Mouse (Mus musculus) layer of hippocampus, adult 11-12 months (tissue): Measurements from ENCODE around the gene Cfap52.

Experiments
- DNase-seq: peaks from one replicate; pipeline ENCODE4 v3.0.0; 2022; ENCODE audit warnings: low spot score

Cfap52 gene

DNA sequence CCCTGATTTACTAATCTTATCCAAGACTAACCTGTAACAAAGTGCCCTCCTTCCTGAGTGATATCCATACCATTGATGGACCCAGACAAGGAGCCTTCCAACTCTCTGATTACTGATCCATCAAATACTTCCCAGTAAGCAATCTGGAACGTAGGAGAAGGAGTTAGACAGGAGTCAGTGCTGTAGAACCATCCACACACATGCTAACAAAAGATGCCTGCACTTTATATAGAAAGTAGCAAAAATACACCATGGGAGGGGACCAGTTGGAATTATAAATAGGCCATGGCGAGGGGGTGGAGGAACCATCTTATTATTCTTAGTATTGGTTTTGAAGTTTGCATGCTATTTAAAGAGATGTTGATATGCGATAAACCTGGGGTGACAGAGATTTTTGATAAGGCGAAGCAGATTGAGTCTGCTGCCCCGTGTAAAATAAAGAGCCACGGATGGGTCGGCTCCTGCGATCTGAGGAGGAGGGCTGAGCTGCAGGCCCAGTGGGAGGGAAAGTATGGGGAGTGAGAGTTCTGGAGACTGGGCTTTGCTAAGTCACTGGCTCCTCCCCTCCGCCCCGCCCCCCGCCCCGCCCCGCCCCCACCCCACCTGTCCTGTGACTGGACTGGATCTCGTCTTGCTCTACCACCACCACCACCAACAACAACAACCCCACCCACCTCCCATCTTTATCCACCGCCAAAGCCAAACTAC is 38.9 kb downstream of the Cfap52 start:
- no peak for DNase-seq

DNA sequence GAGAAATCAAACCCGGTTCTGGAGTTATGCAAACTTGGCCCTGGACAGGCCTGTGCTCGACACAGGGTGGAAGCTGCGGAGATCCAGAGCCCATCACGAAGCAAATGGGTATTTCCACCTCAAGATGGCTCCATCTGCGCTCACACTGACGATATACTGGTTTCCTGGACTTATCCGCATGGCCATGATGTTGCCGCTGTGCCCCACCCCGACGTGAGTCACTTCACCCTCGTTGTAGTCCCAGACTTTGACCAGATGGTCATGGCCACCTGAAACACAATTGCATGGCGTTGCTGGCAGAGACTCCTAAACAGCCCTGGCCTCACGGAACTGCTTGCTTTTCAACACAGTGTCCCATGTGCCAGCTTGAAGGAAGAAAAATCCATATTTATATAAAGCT is 40.5 kb downstream of the Cfap52 start:
- DNase-seq, result no peak

DNA sequence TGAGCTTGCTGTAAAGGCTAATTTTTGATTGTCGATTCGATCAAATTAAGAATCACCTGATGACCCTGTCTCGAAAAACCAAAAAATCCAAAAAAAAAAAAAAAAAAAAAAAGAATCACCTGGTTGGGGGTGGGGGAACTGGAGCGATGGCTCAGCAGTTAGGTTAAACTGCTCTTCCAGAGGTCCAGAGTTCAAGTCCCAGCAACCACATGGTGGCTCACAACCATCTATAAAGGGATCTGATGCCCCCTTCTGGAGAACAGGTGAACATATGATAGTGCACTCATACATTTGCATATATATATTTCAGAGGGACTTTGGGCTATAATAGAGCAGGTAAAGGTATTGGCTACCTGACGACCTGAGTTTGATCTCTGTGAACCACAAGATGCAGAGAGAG is 41.7 kb downstream of the Cfap52 start:
- no peak for DNase-seq

DNA sequence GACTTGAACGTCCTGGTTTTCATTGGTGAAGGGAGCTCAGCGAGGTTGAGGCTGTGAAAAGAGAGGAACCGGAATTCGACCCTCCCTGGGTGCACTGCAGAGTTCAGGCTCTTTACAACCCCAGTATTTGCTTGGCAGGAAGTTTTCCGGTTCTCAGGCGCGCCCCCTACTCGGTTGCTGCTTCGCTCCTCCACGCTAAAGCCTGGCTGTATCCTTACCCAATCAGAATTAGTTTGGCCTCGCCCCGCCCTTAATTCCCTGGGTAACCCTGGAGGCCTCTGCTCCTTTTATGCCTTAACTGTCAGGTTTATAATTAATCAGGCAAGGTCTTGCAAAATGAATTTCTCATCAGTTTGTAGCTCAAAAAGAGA is 42.7 kb downstream of the Cfap52 start:
- DNase-seq, result peak; percentile 31

DNA sequence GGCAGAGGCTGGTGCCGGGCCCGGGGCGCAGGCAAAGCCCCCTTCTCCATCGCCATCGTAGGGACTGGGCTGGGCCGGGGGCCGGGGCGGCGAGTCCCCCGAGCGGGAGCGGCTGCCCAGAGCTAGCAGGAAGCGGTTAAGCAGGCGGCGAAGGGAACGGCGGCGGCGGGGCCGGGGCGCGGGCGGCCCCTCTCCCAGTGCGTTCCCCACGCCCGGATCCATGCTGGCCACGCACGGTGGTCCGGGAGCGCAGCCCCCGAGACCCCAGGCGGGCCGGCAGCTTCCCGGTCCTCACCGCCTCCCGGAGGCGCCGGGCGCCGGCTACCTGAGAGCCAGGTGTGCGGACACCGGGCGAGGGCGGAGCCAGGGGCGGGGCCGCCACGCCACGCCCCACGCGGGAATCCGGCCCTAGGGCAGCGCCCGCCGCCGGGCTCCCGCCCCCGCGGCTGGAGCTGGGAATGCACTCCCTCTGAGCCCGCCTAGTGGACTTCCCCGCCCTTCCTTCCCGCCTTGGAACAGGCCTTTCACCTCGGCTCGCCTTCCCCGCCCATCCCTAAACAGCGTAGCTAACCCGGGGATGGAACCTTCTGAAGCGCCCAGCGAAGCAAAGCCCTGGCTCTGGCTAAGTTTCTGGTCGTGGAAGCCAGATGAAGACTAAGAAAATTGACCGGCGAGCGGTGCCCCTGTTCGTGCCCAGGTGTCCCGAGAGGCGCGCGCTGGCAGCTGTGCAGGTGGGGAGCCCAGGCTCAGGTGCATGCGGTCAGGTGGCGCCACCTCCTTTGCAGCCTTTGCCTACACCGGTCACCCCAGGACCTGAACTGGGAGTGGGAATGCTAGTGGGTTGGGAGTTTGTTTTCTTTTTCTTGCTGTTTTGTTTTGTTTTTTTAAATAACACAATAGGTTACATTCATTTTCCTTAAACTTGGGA is 43.4 kb downstream of the Cfap52 start, which contains the start of gene Usp43:
Usp43 (minus strand) TSS at position 327 of the 928 bp plus-strand sequence.
- DNase-seq, result no peak

DNA sequence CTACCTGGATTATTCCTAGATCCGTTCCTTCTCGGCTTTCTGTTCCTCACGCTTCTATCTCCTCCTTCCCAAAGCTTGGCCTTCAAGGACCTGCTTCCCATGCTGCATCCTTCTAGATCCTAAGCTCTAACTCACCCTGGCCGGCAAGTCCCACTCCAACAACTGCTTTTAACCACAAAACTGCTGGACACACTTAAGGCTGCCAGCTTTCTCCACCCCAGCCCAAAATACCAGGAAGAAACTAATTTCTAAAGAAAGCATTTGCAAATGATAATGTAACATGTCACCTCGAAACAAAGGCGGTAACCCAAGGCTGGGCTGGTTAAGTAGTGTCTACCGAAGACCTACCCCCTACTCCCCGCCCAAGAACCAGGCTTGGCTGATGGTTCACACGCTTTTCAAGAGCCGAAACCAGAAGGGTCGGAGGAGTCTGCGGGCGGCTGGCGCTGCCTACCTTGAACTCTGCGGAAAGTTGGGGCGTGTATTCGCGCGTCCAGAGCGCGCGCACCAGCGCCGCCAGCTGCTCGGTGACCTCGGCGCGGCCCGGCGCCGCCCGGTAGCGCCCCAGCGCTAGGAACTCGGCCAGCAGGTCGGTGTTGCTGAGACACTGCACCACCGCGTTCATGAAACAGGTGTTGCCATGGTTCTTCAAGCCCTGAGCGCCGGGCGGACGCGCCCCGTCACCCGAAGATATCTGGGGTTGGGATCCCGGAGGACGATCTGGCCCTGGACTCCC is 44.2 kb downstream of the Cfap52 start:
- DNase-seq, result no peak

DNA sequence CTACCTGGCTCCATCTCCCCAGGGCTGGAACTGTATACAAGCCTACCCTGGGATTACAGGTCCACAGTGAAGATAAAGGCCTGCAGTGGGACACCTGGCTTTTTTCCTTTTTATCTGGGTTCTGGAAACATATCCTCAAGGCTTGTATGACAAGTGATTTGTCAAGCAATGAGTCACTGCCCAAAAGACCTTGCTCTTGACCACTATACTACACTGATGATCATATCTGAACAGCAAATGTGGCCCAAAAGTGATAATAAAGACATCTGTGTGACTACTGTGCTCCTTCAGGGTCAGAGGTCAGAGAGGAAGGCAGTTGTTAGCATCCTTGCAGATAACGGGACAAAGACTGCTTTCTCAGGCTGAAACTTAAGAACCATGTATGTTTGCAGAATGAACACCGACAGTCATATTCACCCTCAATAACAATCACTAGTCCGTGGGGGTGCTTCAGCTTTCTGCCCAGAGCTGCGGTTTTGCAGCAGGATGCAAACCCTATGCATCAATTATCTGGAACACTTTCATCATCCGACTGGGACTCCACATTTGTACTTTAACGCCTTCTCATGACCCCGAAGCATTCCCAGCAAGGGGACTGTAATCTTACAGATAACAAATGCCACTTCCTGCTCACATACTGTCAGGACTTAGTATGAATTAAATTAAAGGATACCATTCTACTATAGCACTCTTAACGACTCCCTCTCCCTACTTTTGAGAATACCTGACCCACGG is 45.1 kb downstream of the Cfap52 start:
- no peak for DNase-seq

DNA sequence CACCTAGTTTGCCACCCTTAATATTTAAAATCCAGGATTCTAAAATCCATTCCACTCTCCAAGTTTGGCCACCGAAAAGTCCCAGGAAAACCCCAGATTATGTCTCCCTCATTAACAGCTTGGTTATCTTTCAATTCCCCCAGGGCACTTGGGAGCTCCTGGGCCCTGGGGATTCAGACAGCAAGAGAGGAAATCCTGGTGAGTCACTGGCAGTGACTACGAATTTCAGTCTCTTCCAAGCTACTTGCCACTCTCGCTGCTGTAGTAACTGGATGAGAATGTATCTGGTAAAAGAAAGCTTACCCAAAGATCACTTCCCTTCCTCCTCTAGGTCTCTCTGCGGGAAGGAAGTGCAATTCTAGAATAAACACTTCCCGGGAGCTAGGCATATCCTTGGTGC is 45.9 kb downstream of the Cfap52 start:
- no peak for DNase-seq

DNA sequence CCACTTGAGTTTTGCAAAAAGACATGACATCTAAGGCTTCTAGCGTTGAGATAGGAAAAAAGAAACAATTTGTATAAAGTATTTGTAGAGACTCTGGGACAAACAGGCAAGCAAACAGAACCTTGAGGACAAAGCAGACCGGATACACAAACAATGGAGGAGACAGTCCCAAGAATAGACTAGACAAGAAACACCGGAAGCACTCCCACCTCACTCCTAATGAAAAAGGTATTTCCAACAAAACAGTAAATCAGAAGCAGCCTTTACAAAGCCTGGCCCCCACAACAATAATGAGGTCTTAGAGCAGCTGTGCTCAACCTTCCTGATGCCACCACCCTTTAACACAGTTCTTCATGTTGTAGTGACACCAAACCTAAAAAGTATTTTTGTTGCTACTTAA is 48.3 kb downstream of the Cfap52 start:
- no peak for DNase-seq

DNA sequence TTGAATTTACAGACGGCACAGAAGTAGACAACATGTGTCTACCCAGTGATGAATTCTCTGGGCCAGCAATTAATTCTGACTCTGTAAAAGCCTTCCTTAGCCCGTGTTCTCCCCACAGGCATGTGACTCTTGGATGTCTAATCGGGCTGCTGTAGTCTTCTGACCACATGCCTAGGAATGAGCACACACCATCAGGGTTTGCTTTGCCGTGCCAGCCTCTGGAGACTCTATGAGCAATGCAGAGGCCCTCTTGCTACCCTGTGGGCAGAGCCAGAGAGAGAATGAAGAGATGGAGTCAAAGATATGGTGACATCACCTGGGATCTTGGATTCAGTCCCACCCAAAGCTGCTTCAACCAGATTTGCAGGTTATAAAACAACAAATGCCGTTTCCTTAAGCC is 54.4 kb downstream of the Cfap52 start:
- no peak for DNase-seq

DNA sequence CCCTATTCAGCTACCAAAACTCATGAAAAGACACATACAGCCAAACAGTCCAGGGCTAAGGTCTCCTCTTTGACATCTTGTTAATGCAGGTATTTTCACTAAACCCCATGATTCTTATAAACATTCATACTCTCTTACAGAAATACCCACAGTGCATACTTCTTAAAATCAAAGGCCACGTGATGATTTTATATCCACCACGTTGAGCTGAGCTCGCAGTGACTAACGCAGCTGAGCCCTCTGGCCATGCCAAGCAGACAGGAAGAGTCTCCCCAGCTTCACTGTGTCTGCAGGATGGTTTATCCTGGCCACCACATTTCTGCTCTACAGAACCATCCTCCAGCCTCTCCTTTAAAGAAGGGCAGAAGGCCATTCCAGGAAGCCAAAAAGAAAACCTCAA is 61.7 kb downstream of the Cfap52 start:
- no peak for DNase-seq

DNA sequence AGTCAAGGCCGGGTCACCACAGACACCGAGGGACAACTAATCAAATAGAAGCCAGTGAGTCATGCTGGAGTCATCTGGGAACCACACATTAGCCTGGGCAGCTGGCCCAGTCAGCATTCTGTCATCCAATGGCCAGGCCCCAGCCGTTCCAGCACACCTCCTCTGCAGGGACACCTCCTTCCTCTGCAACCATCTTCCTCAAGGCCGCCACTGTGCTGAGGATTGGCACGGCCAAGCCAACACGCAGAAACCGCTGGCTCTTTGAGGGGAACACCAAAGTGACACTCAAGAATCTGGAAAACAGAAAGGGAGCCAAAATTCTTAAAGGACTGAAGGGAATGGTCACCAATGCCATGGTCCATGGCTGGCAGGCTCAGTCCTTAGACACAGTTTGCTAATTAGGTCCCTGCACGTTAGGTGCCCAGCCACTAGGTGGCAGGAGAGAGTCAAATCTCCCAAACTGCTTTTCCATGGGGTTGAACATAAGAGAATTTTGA is 68.3 kb downstream of the Cfap52 start:
- DNase-seq, result peak; percentile 69

DNA sequence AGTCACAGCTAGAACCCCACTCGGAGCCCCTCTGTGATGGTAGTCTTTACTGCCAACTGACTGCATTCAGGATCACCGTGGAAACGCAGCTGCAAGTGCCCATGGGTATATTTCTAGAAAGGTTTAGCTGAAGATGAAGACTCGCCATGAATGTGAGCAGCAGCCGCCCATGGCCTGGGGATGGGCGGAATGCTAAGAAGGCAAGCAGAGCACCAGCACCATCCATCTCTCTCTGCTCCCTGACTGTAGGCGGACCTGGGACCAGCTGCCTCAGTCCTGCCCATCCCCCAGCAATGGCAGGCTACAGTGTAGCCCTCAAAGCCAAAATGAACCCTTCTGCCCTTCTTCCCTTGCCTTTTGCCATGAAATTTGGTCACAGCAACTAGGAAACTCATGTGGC is 69.8 kb downstream of the Cfap52 start:
- no peak for DNase-seq

DNA sequence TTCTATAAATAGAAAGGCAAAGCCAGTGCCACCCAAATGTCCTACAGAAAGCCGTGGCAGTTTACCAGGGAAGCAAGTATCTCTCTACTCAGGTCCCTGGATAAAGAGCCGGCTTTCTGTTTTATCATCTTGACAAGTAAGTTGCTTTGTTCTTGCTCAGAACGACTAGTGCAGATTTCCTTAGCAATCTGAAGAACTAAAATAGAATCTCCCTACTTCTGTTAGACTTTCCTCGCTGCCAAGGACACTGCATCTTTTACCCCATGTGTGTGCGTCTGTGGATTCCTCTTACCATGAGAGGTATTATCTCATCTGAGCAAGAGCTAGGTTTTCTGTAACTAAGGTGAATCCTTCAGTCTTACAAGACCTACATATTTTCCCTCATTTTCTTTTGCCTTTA is 76.9 kb downstream of the Cfap52 start:
- DNase-seq, result no peak

DNA sequence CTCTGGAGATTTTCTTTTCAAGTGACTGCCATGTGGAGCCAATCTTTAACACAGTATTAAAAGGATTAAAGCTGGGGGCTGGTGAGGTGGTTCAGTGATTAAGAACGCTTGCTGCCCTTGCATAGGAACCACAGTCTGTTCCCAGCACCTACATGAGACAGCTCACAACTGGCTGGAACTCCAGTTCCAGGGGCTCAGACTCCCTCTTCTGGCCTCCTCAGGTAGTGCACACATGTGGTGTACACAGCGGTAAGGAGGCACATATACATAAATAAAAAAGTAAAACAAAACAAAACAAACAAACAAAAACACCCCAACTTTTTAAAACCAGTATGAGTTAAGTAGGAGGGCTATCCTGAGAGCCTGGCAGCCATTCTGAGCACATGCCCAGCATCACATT is 79.5 kb downstream of the Cfap52 start:
- no peak for DNase-seq
